Mouse (Mus musculus): ENCODE data around the gene March9. TPM values are rescaled to one million over a fixed set of nuclear protein-coding genes. Genes with fewer than 3 reads are reported as not detected.
"Not testable (repeated sequence)": the region's sequence is repeated elsewhere in the genome, so short reads cannot be mapped to it uniquely, and the experiment has no call there.

The March9 gene
- polyA plus RNA-seq, 1 experiment from 2014 or later = 2.0 TPM

GRCm38 (mm10) chr10:127076082-127076481 lies 16.1 kb upstream of the March9 start:
- H3K9me3 ChIP-seq (ENCODE audit: control insufficient read depth, low read depth, low read length) = no peaks in the 10 kb centered on the region
- no peak overlapping the region for H3K9ac ChIP-seq (replicated peaks; ENCODE audit: low read depth, low read length)
- H3K36me3 ChIP-seq (ENCODE audit: control insufficient read depth, insufficient read depth, low read length) = no peaks in the 10 kb centered on the region
- H3K27me3 ChIP-seq (ENCODE audit: control insufficient read depth, insufficient read depth, low read length) = peaks cover 32% of the 10 kb centered on the region
- peaks cover 19% of the 10 kb centered on the region for H3K4me1 ChIP-seq (ENCODE audit: control insufficient read depth, insufficient read depth, low read length)
- ATAC-seq (ENCODE audit: insufficient number of reproducible peaks, insufficient read depth, low FRiP score, low read depth) = no peak
- H3K27ac ChIP-seq (ENCODE audit: low read length) = no peak overlapping the region
- no peak overlapping the region for H3K4me2 ChIP-seq (replicated peaks; ENCODE audit: low read depth, low read length)
- no peak overlapping the region for H3K4me3 ChIP-seq (ENCODE audit: low read depth, low read length)
- 41% methylated on average over 4 of the region's 4 CpGs for WGBS

- H3K9me3 ChIP-seq (ENCODE audit: control insufficient read depth, low read depth, low read length) = no peaks in the 10 kb centered on the region
- H3K4me2 ChIP-seq (replicated peaks; ENCODE audit: low read depth, low read length) = no peak overlapping the region
- H3K36me3 ChIP-seq (ENCODE audit: control insufficient read depth, insufficient read depth, low read length) = no peaks in the 10 kb centered on the region
- H3K27ac ChIP-seq (ENCODE audit: low read length) = no peak overlapping the region
- WGBS = 67% methylated on average over 8 of the region's 8 CpGs
- H3K9ac ChIP-seq (replicated peaks; ENCODE audit: low read depth, low read length) = no peak overlapping the region
- peaks cover 28% of the 10 kb centered on the region for H3K27me3 ChIP-seq (ENCODE audit: control insufficient read depth, insufficient read depth, low read length)
- ATAC-seq (ENCODE audit: insufficient number of reproducible peaks, insufficient read depth, low FRiP score, low read depth) = no peak
- no peak overlapping the region for H3K4me3 ChIP-seq (ENCODE audit: low read depth, low read length)
- peaks cover 15% of the 10 kb centered on the region for H3K4me1 ChIP-seq (ENCODE audit: control insufficient read depth, insufficient read depth, low read length)
Measured at GRCm38 (mm10) chr10:127075651-127076050, 15.7 kb upstream of the March9 start.

- Histone ChIP-seq H3K27ac (ENCODE audit: low read length) (no peak within 1 kb of the TSS), H3K9me3 (ENCODE audit: control insufficient read depth, low read depth, low read length) (no peaks in the 10 kb centered on the region), H3K4me3 (ENCODE audit: low read depth, low read length) (no peak within 1 kb of the TSS), H3K4me1 (ENCODE audit: control insufficient read depth, insufficient read depth, low read length) (peaks cover 15% of the 10 kb centered on the region), H3K27me3 (ENCODE audit: control insufficient read depth, insufficient read depth, low read length) (peaks cover 22% of the 10 kb centered on the region), H3K36me3 (ENCODE audit: control insufficient read depth, insufficient read depth, low read length) (no peaks in the 10 kb centered on the region), H3K4me2 (replicated peaks; ENCODE audit: low read depth, low read length) (no peak within 1 kb of the TSS), H3K9ac (replicated peaks; ENCODE audit: low read depth, low read length) (no peak within 1 kb of the TSS)
- WGBS = 60% methylated on average over 9 of the region's 9 CpGs
- no peak for ATAC-seq (ENCODE audit: insufficient number of reproducible peaks, insufficient read depth, low FRiP score, low read depth)
Measured at GRCm38 (mm10) chr10:127075080-127075479, 15.1 kb upstream of the March9 start, which contains the start of gene Agap2. TSS of gene Agap2 (plus strand) at chr10:127075284.

- H3K36me3 ChIP-seq (ENCODE audit: control insufficient read depth, insufficient read depth, low read length) = no peaks in the 10 kb centered on the region
- no peak overlapping the region for H3K27ac ChIP-seq (ENCODE audit: low read length)
- H3K4me3 ChIP-seq (ENCODE audit: low read depth, low read length) = no peak overlapping the region
- H3K4me2 ChIP-seq (replicated peaks; ENCODE audit: low read depth, low read length) = no peak overlapping the region
- no peaks in the 10 kb centered on the region for H3K9me3 ChIP-seq (ENCODE audit: control insufficient read depth, low read depth, low read length)
- no peak overlapping the region for H3K9ac ChIP-seq (replicated peaks; ENCODE audit: low read depth, low read length)
- H3K4me1 ChIP-seq (ENCODE audit: control insufficient read depth, insufficient read depth, low read length) = peaks cover 8% of the 10 kb centered on the region; the same call in 1 of the 2 replicates
- peaks cover 13% of the 10 kb centered on the region; the same call in 1 of the 2 replicates for H3K27me3 ChIP-seq (ENCODE audit: control insufficient read depth, insufficient read depth, low read length)
- 98% methylated on average over 1 of the region's 1 CpGs for WGBS
- no peak for ATAC-seq (ENCODE audit: insufficient number of reproducible peaks, insufficient read depth, low FRiP score, low read depth)
Measured at GRCm38 (mm10) chr10:127073981-127074380, 14.0 kb upstream of the March9 start.

- ATAC-seq (ENCODE audit: insufficient number of reproducible peaks, insufficient read depth, low FRiP score, low read depth); H3K36me3 ChIP-seq (ENCODE audit: control insufficient read depth, insufficient read depth, low read length); H3K27ac ChIP-seq (ENCODE audit: low read length); H3K9me3 ChIP-seq (ENCODE audit: control insufficient read depth, low read depth, low read length); H3K27me3 ChIP-seq (ENCODE audit: control insufficient read depth, insufficient read depth, low read length); H3K4me2 ChIP-seq (replicated peaks; ENCODE audit: low read depth, low read length); H3K4me3 ChIP-seq (ENCODE audit: low read depth, low read length); H3K9ac ChIP-seq (replicated peaks; ENCODE audit: low read depth, low read length): not testable (repeated sequence)
- H3K4me1 ChIP-seq (ENCODE audit: control insufficient read depth, insufficient read depth, low read length) = peaks cover 15% of the 10 kb centered on the region; the same call in 1 of the 2 replicates
- 70% methylated on average over 2 of the region's 2 CpGs for WGBS
Measured at GRCm38 (mm10) chr10:127072969-127073368, 13.0 kb upstream of the March9 start.

GRCm38 (mm10) chr10:127072270-127072669 lies 12.3 kb upstream of the March9 start:
- H3K36me3 ChIP-seq (ENCODE audit: control insufficient read depth, insufficient read depth, low read length) = peaks cover 16% of the 10 kb centered on the region
- H3K27me3 ChIP-seq (ENCODE audit: control insufficient read depth, insufficient read depth, low read length); H3K27ac ChIP-seq (ENCODE audit: low read length); H3K4me2 ChIP-seq (replicated peaks; ENCODE audit: low read depth, low read length); H3K9ac ChIP-seq (replicated peaks; ENCODE audit: low read depth, low read length); H3K9me3 ChIP-seq (ENCODE audit: control insufficient read depth, low read depth, low read length); ATAC-seq (ENCODE audit: insufficient number of reproducible peaks, insufficient read depth, low FRiP score, low read depth); H3K4me3 ChIP-seq (ENCODE audit: low read depth, low read length): not testable (repeated sequence)
- WGBS = 86% methylated on average over 4 of the region's 4 CpGs
- peaks cover 15% of the 10 kb centered on the region; the same call in 1 of the 2 replicates for H3K4me1 ChIP-seq (ENCODE audit: control insufficient read depth, insufficient read depth, low read length)

- Histone ChIP-seq H3K4me3 (ENCODE audit: low read depth, low read length) (peak overlapping the region; percentile 74; the same call in 1 of the 2 replicates), H3K4me2 (replicated peaks; ENCODE audit: low read depth, low read length) (peak overlapping the region; percentile 62), H3K27ac (ENCODE audit: low read length) (no peak overlapping the region), H3K4me1 (ENCODE audit: control insufficient read depth, insufficient read depth, low read length) (peaks cover 15% of the 10 kb centered on the region; the same call in 1 of the 2 replicates), H3K9ac (replicated peaks; ENCODE audit: low read depth, low read length) (no peak overlapping the region), H3K27me3 (ENCODE audit: control insufficient read depth, insufficient read depth, low read length) (no peaks in the 10 kb centered on the region), H3K9me3 (ENCODE audit: control insufficient read depth, low read depth, low read length) (no peaks in the 10 kb centered on the region), H3K36me3 (ENCODE audit: control insufficient read depth, insufficient read depth, low read length) (peaks cover 26% of the 10 kb centered on the region)
- no peak for ATAC-seq (ENCODE audit: insufficient number of reproducible peaks, insufficient read depth, low FRiP score, low read depth)
- WGBS = 66% methylated on average over 9 of the region's 9 CpGs
Measured at GRCm38 (mm10) chr10:127071203-127071602, 11.2 kb upstream of the March9 start.

GRCm38 (mm10) chr10:127070190-127071121 lies 10.5 kb upstream of the March9 start, which contains the start of gene Tspan31:
TSS of gene Tspan31 (minus strand) at chr10:127070264.
- peaks cover 15% of the 10 kb centered on the region; the same call in 1 of the 2 replicates for H3K4me1 ChIP-seq (ENCODE audit: control insufficient read depth, insufficient read depth, low read length)
- H3K9ac ChIP-seq (replicated peaks; ENCODE audit: low read depth, low read length) = peak within 1 kb of the TSS; percentile 58
- peaks cover 33% of the 10 kb centered on the region for H3K36me3 ChIP-seq (ENCODE audit: control insufficient read depth, insufficient read depth, low read length)
- no peaks in the 10 kb centered on the region for H3K27me3 ChIP-seq (ENCODE audit: control insufficient read depth, insufficient read depth, low read length)
- H3K9me3 ChIP-seq (ENCODE audit: control insufficient read depth, low read depth, low read length) = no peaks in the 10 kb centered on the region
- peak within 1 kb of the TSS; percentile 74 for H3K4me3 ChIP-seq (ENCODE audit: low read depth, low read length)
- peak within 1 kb of the TSS; percentile 94 for H3K27ac ChIP-seq (ENCODE audit: low read length)
- 2% methylated on average over 36 of the region's 36 CpGs for WGBS
- peak within 1 kb of the TSS; percentile 71 for H3K4me2 ChIP-seq (replicated peaks; ENCODE audit: low read depth, low read length)
- ATAC-seq (ENCODE audit: insufficient number of reproducible peaks, insufficient read depth, low FRiP score, low read depth) = peak; percentile 91
